Mouse (Mus musculus): ENCODE measurements around the gene Cyp2c68.
"Not testable (repeated sequence)": the region's sequence is repeated elsewhere in the genome, so short reads cannot be mapped to it uniquely, and the experiment has no call there.

Cyp2c68 gene

GRCm38 (mm10) chr19:39740920-39741319, at the start of gene Cyp2c68:
TSS of gene Cyp2c68 (minus strand) at chr19:39741054.
- DNase-seq: no peak

DNA sequence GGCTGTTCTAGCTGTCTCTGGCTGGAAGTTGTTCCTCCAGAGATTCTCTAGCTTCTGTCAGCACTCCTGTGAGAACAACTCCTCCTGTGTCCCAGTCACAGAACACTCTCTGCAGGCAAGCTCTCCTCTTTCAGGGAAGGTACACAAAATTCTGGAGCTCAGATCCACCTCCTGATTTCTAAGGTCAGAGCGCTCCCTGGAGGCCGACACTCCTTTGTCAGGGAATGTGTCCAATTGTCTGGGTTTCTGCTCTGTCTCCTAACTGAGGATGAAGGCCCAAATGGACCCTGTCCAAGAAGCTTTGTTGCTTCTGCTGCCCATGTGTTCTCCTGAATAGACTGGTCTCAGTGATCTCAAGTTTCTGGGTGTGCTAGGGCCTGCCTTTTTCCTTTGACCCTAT, 44.6 kb upstream of the Cyp2c68 start:
- DNase-seq: not testable (repeated sequence)

DNA sequence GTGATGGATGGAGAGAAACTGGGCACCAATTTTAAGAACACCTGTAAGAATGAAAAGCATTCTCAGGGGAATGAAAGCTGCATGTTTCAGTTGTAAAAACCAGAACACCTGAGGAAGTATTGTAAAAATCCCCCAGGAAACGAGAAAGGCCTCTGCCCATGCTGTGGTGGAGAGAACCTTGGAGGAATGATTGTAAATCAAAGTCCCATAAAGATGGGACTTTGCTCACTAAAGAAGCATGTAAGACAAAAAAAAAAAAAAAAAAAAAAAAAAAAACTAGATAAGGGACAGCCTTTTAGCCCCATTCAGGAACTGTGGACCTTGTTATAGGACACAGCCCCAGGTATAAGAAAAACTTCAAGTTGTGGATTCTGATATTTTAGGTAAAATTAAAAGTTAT, 4.5 kb upstream of the Cyp2c68 start:
- no peak for DNase-seq

GRCm38 (mm10) chr19:39744361-39744760, 3.5 kb upstream of the Cyp2c68 start:
- not testable (repeated sequence) for DNase-seq

- not testable (repeated sequence) for DNase-seq
Observed at GRCm38 (mm10) chr19:39711116-39711515, 29.7 kb downstream of the Cyp2c68 start.

DNA sequence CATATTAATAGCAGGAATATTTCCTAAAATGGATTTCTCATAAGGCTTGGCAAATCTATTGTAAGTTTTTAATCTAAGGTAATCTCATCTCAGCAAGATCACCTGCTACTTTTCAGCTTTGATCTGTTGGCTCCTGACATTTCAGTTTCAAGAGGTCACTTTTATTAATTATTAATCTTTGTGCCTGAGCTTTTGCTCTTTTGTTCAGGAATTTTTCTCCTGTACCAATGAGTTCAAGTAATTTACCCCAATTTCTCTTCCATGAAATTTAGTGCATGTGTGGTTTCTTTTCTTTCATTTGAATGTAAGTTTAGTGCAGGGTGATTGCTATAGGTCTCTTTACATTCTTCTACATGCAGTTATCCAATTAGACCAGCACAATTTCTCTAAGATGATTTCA, 75.2 kb downstream of the Cyp2c68 start:
- DNase-seq: not testable (repeated sequence)

DNA sequence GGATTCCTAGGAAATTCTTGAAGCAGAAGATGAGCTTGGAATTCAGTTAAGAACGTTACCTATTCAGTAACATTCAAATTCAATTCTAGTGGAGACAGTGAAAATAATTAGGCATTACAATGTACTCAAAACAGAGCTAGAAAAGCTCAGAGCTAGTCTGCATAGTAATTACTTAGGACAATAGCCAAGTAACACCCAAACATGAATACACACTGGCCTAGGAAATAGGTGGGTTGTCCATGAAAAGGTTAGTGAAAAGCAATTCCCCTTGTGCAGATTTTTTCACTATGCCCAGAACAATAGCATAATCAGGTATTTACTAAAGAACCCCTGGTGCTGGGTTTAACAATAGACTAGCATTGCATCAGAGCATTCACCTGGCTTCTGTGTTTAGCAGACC, 88.5 kb downstream of the Cyp2c68 start:
- no peak for DNase-seq

GRCm38 (mm10) chr19:39648938-39649337, 91.9 kb downstream of the Cyp2c68 start, which contains the start of gene Cyp2c67:
TSS of gene Cyp2c67 (minus strand) at chr19:39649051.
- no peak for DNase-seq

GRCm38 (mm10) chr19:39647519-39647918, 93.3 kb downstream of the Cyp2c68 start:
- DNase-seq: no peak

DNA sequence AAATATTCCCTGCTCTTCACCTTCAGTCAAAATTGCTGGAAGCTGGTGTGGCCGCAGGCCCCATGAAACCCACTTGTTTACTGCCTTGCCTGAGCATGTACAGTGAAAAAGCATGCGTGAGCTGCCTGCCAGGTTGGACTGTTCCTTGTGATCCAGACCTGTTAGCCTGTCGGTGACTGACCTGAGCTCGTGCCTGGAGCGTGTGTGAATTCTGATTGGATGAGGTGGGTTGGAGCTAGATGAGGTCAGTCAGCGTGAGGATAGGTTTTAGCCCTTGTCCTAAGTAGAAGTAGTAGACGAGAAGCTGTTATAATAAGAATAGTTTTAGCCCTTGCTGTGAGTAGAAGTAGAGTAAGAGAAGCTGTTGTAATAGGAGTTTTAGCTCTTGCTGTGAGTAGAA, 96.3 kb downstream of the Cyp2c68 start:
- DNase-seq: not testable (repeated sequence)
